Mouse (Mus musculus) heart, embryonic 13.5 days (tissue): ENCODE data around the gene Nsd2. TPM values are rescaled to one million over a fixed set of nuclear protein-coding genes. Genes with fewer than 3 reads are reported as not detected.
"Not testable (repeated sequence)": the region's sequence is repeated elsewhere in the genome, so short reads cannot be mapped to it uniquely, and the experiment has no call there.

ENCODE experiments used
- ATAC-seq: fragments of 200-750 bp; cut with Nextera tagmentation; 2 replicates; pipeline ENCODE4 v1.8.0; 2017; ENCODE audit warnings: moderate TSS enrichment; ENCODE audit not compliant: insufficient number of reproducible peaks, low FRiP score, low TSS enrichment; ENCODE audit errors: extremely low read depth
- H3K27ac ChIP-seq: fragments of 300-500 bp; sonication (generic); replicated peaks from 2 replicates; pipeline ENCODE4 v1.5.1; 2015; ENCODE audit warnings: moderate library complexity, mild to moderate bottlenecking, inconsistent platforms
- H3K27me3 ChIP-seq: fragments of 300-500 bp; sonication (generic); replicated peaks from 2 replicates; pipeline ENCODE4 v1.6.1; 2015; ENCODE audit warnings: mild to moderate bottlenecking, inconsistent platforms
- H3K36me3 ChIP-seq: fragments of 300-500 bp; sonication (generic); 2 replicates; pipeline ENCODE4 v1.6.1; 2015; ENCODE audit warnings: mild to moderate bottlenecking, inconsistent platforms
- H3K4me1 ChIP-seq: fragments of 300-500 bp; sonication (generic); 2 replicates; pipeline ENCODE4 v1.6.1; 2015; ENCODE audit warnings: inconsistent platforms
- H3K4me2 ChIP-seq: fragments of 300-500 bp; sonication (generic); 2 replicates; pipeline ENCODE4 v1.6.1; 2015; ENCODE audit warnings: inconsistent platforms, mild to moderate bottlenecking, moderate library complexity
- H3K4me3 ChIP-seq: fragments of 300-500 bp; sonication (generic); 2 replicates; pipeline ENCODE4 v1.5.1; 2015; ENCODE audit warnings: moderate library complexity, mild to moderate bottlenecking, inconsistent platforms
- H3K9ac ChIP-seq: fragments of 300-500 bp; sonication (generic); 2 replicates; pipeline ENCODE4 v1.6.1; 2015; ENCODE audit warnings: inconsistent platforms, mild to moderate bottlenecking, moderate library complexity
- H3K9me3 ChIP-seq: fragments of 300-500 bp; sonication (generic); 2 replicates; pipeline ENCODE4 v1.6.1; 2016; ENCODE audit warnings: inconsistent platforms
- WGBS: fragments of 180-500 bp; shearing (Covaris S2); methylation state at CpG from one replicate; pipeline ENCODE4 v1.1.7; 2015; ENCODE audit warnings: mixed read lengths; 5-methylcytosine and 5-hydroxymethylcytosine counted together
- polyA plus RNA-seq: library from polyadenylated mRNA; unstranded; fragments of >200 nt; fragmentation: Nextera tagmentation; extraction: Ambion mirVana; gene quantifications from 2 replicates; pipeline ENCODE4 v1.2.1, GENCODE M21; 2015

Gene Nsd2
- polyA plus RNA-seq, 1 experiment from 2014 or later = 30.3 TPM

- ATAC-seq = no peak
- H3K27ac ChIP-seq = no peak overlapping the region
- H3K4me3 ChIP-seq = no peak overlapping the region
- no peaks in the 10 kb centered on the region for H3K27me3 ChIP-seq
- H3K36me3 ChIP-seq = peaks cover 75% of the 10 kb centered on the region
- no peak overlapping the region for H3K9ac ChIP-seq
- no peaks in the 10 kb centered on the region for H3K9me3 ChIP-seq
- H3K4me2 ChIP-seq = no peak overlapping the region
- 80% methylated on average over 3 of the region's 3 CpGs for WGBS
- H3K4me1 ChIP-seq = no peaks in the 10 kb centered on the region
Observed at GRCm38 (mm10) chr5:33901278-33901677, 80.8 kb downstream of the Nsd2 start.

- Histone ChIP-seq H3K4me2 (no peak overlapping the region), H3K9ac (no peak overlapping the region), H3K27me3 (no peaks in the 10 kb centered on the region), H3K27ac (no peak overlapping the region), H3K4me1 (no peaks in the 10 kb centered on the region), H3K9me3 (no peaks in the 10 kb centered on the region), H3K36me3 (peaks cover 61% of the 10 kb centered on the region), H3K4me3 (no peak overlapping the region)
- WGBS = 81% methylated on average over 2 of the region's 2 CpGs
- no peak for ATAC-seq
Observed at GRCm38 (mm10) chr5:33902696-33903095, 82.2 kb downstream of the Nsd2 start.

- no peak for ATAC-seq
- peaks cover 56% of the 10 kb centered on the region for H3K36me3 ChIP-seq
- no peak overlapping the region for H3K4me3 ChIP-seq
- no peaks in the 10 kb centered on the region for H3K27me3 ChIP-seq
- H3K9me3 ChIP-seq = no peaks in the 10 kb centered on the region
- WGBS = 88% methylated on average over 9 of the region's 9 CpGs
- H3K4me1 ChIP-seq = no peaks in the 10 kb centered on the region
- no peak overlapping the region for H3K9ac ChIP-seq
- no peak overlapping the region for H3K4me2 ChIP-seq
- H3K27ac ChIP-seq = no peak overlapping the region
Observed at GRCm38 (mm10) chr5:33903176-33903575, 82.7 kb downstream of the Nsd2 start.

- H3K36me3 ChIP-seq = peaks cover 69% of the 10 kb centered on the region
- H3K9me3 ChIP-seq, H3K4me2 ChIP-seq: not testable (repeated sequence)
Observed at GRCm38 (mm10) chr5:33915031-33915430, 94.5 kb downstream of the Nsd2 start.

GRCm38 (mm10) chr5:33916616-33917015 is 96.1 kb downstream of the Nsd2 start:
- H3K36me3 ChIP-seq = peaks cover 85% of the 10 kb centered on the region
- H3K4me3 ChIP-seq, H3K9ac ChIP-seq, H3K9me3 ChIP-seq, H3K27me3 ChIP-seq, ATAC-seq, H3K4me2 ChIP-seq, H3K4me1 ChIP-seq, H3K27ac ChIP-seq: not testable (repeated sequence)
- 96% methylated on average over 2 of the region's 2 CpGs for WGBS

More at GRCm38 (mm10) chr5:33915031-33915430, 94.5 kb downstream of the Nsd2 start:
- not testable (repeated sequence) for H3K9ac ChIP-seq, H3K27me3 ChIP-seq, H3K4me3 ChIP-seq, ATAC-seq, H3K4me1 ChIP-seq, H3K27ac ChIP-seq

GRCm38 (mm10) chr5:33919466-33919865 is 98.9 kb downstream of the Nsd2 start:
- Histone ChIP-seq H3K4me3 (no peak overlapping the region), H3K9ac (no peak overlapping the region), H3K9me3 (0 out of 2 replicates have a peak, but pooled peaks cover 3% of the 10 kb centered on the region), H3K4me2 (no peak overlapping the region), H3K27me3 (no peaks in the 10 kb centered on the region), H3K4me1 (peaks cover 12% of the 10 kb centered on the region), H3K27ac (no peak overlapping the region), H3K36me3 (peaks cover 68% of the 10 kb centered on the region)
- 100% methylated on average over 1 of the region's 1 CpGs for WGBS
- ATAC-seq = no peak

GRCm38 (mm10) chr5:33920037-33920436 is 99.5 kb downstream of the Nsd2 start:
- Histone ChIP-seq H3K27ac (no peak overlapping the region), H3K36me3 (peaks cover 64% of the 10 kb centered on the region), H3K27me3 (no peaks in the 10 kb centered on the region), H3K9me3 (0 out of 2 replicates have a peak, but pooled peaks cover 3% of the 10 kb centered on the region), H3K4me1 (peaks cover 12% of the 10 kb centered on the region), H3K4me2 (no peak overlapping the region), H3K4me3 (no peak overlapping the region), H3K9ac (no peak overlapping the region)
- 90% methylated on average over 2 of the region's 2 CpGs for WGBS
- ATAC-seq = no peak

GRCm38 (mm10) chr5:33920924-33921323 is 100.4 kb downstream of the Nsd2 start:
- Histone ChIP-seq H3K9ac (no peak overlapping the region), H3K36me3 (peaks cover 56% of the 10 kb centered on the region), H3K4me3 (no peak overlapping the region), H3K27ac (0 out of 2 replicates have a peak overlapping the region, but pooled peaks have one; percentile 2), H3K4me1 (peaks cover 12% of the 10 kb centered on the region), H3K4me2 (no peak overlapping the region), H3K9me3 (0 out of 2 replicates have a peak, but pooled peaks cover under 1% of the 10 kb centered on the region), H3K27me3 (no peaks in the 10 kb centered on the region)
- no peak for ATAC-seq
- 31% methylated on average over 4 of the region's 4 CpGs for WGBS

- WGBS = 81% methylated on average over 7 of the region's 7 CpGs
- peaks cover 56% of the 10 kb centered on the region for H3K36me3 ChIP-seq
- H3K27ac ChIP-seq = 0 out of 2 replicates have a peak overlapping the region, but pooled peaks have one; percentile 2
Observed at GRCm38 (mm10) chr5:33921486-33922235, 101.1 kb downstream of the Nsd2 start.

GRCm38 (mm10) chr5:33922566-33922965 is 102.0 kb downstream of the Nsd2 start:
- Histone ChIP-seq H3K4me3 (no peak overlapping the region), H3K27me3 (no peaks in the 10 kb centered on the region), H3K27ac (no peak overlapping the region), H3K4me2 (no peak overlapping the region), H3K9me3 (no peaks in the 10 kb centered on the region), H3K4me1 (peaks cover 12% of the 10 kb centered on the region), H3K36me3 (peaks cover 55% of the 10 kb centered on the region), H3K9ac (no peak overlapping the region)
- 58% methylated on average over 2 of the region's 2 CpGs for WGBS
- no peak for ATAC-seq

More at GRCm38 (mm10) chr5:33921486-33922235, 101.1 kb downstream of the Nsd2 start:
- Histone ChIP-seq H3K27me3 (no peaks in the 10 kb centered on the region), H3K4me1 (peaks cover 12% of the 10 kb centered on the region), H3K4me2 (no peak overlapping the region), H3K4me3 (no peak overlapping the region), H3K9me3 (no peaks in the 10 kb centered on the region), H3K9ac (no peak overlapping the region)
- no peak for ATAC-seq

GRCm38 (mm10) chr5:33926170-33926569 is 105.6 kb downstream of the Nsd2 start:
- ATAC-seq = no peak
- H3K4me1 ChIP-seq = peaks cover 12% of the 10 kb centered on the region
- no peaks in the 10 kb centered on the region for H3K27me3 ChIP-seq
- no peak overlapping the region for H3K9ac ChIP-seq
- H3K27ac ChIP-seq = no peak overlapping the region
- peaks cover 56% of the 10 kb centered on the region for H3K36me3 ChIP-seq
- no peak overlapping the region for H3K4me2 ChIP-seq
- H3K4me3 ChIP-seq = no peak overlapping the region
- peaks cover 11% of the 10 kb centered on the region for H3K9me3 ChIP-seq

- H3K4me2 ChIP-seq = no peak overlapping the region
- H3K27ac ChIP-seq = no peak overlapping the region
- ATAC-seq = no peak
- H3K9me3 ChIP-seq = peaks cover 11% of the 10 kb centered on the region
- no peaks in the 10 kb centered on the region for H3K27me3 ChIP-seq
- H3K36me3 ChIP-seq = peaks cover 57% of the 10 kb centered on the region
- H3K4me3 ChIP-seq = no peak overlapping the region
- WGBS = 84% methylated on average over 2 of the region's 2 CpGs
- peaks cover 30% of the 10 kb centered on the region for H3K4me1 ChIP-seq
- no peak overlapping the region for H3K9ac ChIP-seq
Observed at GRCm38 (mm10) chr5:33932413-33932812, 111.9 kb downstream of the Nsd2 start.
